Mouse (Mus musculus): Measurements from ENCODE around the gene Insm1. TPM values are rescaled to one million over a fixed set of nuclear protein-coding genes. Genes with fewer than 3 reads are reported as not detected.

Gene Insm1
- total RNA-seq (2023) = not detected

DNA sequence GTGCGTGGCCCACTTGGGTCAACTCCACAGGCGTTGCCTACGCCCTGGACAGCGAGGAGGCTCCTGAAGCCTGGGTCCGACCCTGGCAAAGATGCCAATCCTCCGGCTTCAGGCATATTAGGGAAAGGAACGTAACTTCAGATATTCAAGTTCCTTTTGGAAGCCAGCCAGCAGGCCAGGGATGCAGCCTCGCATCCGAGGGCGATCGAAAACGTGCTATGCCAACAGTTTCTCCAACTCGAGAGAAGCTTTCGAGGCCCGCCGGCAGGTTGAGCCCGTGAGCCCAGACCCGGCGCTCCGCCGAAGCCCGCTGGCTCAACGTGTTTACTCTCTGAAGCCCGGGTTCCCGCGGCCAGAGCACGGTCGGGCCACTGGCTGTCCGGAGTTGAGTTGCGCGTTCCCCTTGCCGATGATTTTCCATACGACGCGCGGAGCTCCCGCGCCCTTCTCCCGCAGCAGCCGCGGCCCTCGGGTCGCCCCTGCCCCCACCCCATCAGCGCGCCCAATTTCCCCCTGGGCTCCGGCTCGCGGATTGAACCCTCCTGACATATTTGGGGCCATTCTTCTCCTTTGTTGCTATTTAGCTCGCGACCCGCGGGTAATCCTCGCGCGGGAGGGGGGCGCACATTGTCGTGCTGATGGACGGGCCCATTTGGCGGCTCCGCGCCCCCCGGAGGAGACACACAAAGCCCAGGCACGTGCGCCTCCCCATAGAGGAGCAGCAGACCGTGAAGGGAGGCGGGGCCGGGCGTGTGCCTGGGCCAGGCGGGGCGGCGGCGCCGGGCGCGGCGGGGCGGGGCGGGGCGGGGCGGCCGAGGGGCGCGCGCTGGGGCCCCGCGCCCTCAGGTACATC lies at the start of gene Insm1:
Gene Insm1 (plus strand): TSS at position 846 of the 853 bp plus-strand sequence.

